Mouse (Mus musculus): ENCODE measurements around the gene Msrb3. TPM values are rescaled to one million over a fixed set of nuclear protein-coding genes. Genes with fewer than 3 reads are reported as not detected.

Msrb3 gene
- polyA plus RNA-seq, 1 experiment from 2014 or later = 17.6 TPM

GRCm38 (mm10) chr10:120908776-120909574 lies 10.1 kb upstream of the Msrb3 start:
- WGBS = 87% methylated on average over 11 of the region's 11 CpGs
- Histone ChIP-seq H3K4me1 (replicated peaks; ENCODE audit: control insufficient read depth, insufficient read depth, low read length) (no peaks in the 10 kb centered on the region), H3K4me2 (ENCODE audit: low read length) (no peak overlapping the region), H3K36me3 (ENCODE audit: control insufficient read depth, insufficient read depth, low read length) (no peaks in the 10 kb centered on the region), H3K4me3 (ENCODE audit: low read depth, low read length) (no peak overlapping the region), H3K9me3 (ENCODE audit: control insufficient read depth, low read length) (peaks cover 5% of the 10 kb centered on the region; the same call in 1 of the 2 replicates), H3K27ac (ENCODE audit: low read depth) (no peak overlapping the region), H3K27me3 (replicated peaks; ENCODE audit: control insufficient read depth, insufficient read depth, low read length) (no peaks in the 10 kb centered on the region), H3K9ac (ENCODE audit: low read length) (no peak overlapping the region)
- ATAC-seq (replicated peaks; ENCODE audit: low FRiP score, low TSS enrichment, low read depth) (no peak), DNase-seq (ENCODE audit: low spot score) (peak; percentile 27)

GRCm38 (mm10) chr10:120904676-120905075 lies 5.8 kb upstream of the Msrb3 start:
- H3K27ac ChIP-seq (ENCODE audit: low read depth) = no peak overlapping the region
- no peak overlapping the region for H3K4me3 ChIP-seq (ENCODE audit: low read depth, low read length)
- peaks cover 5% of the 10 kb centered on the region; the same call in 1 of the 2 replicates for H3K9me3 ChIP-seq (ENCODE audit: control insufficient read depth, low read length)
- no peaks in the 10 kb centered on the region for H3K27me3 ChIP-seq (replicated peaks; ENCODE audit: control insufficient read depth, insufficient read depth, low read length)
- ATAC-seq (replicated peaks; ENCODE audit: low FRiP score, low TSS enrichment, low read depth) (no peak), DNase-seq (ENCODE audit: low spot score) (no peak)
- H3K36me3 ChIP-seq (ENCODE audit: control insufficient read depth, insufficient read depth, low read length) = no peaks in the 10 kb centered on the region
- H3K4me2 ChIP-seq (ENCODE audit: low read length) = no peak overlapping the region
- no peak overlapping the region for H3K9ac ChIP-seq (ENCODE audit: low read length)
- 93% methylated on average over 10 of the region's 10 CpGs for WGBS
- 0 out of 2 replicates have a peak, but pooled peaks cover 10% of the 10 kb centered on the region for H3K4me1 ChIP-seq (replicated peaks; ENCODE audit: control insufficient read depth, insufficient read depth, low read length)

- ATAC-seq (replicated peaks; ENCODE audit: low FRiP score, low TSS enrichment, low read depth) (no peak), DNase-seq (ENCODE audit: low spot score) (peak; percentile 49)
- Histone ChIP-seq H3K4me2 (ENCODE audit: low read length) (no peak overlapping the region), H3K27me3 (replicated peaks; ENCODE audit: control insufficient read depth, insufficient read depth, low read length) (no peaks in the 10 kb centered on the region), H3K4me3 (ENCODE audit: low read depth, low read length) (no peak overlapping the region), H3K9me3 (ENCODE audit: control insufficient read depth, low read length) (peaks cover 5% of the 10 kb centered on the region; the same call in 1 of the 2 replicates), H3K36me3 (ENCODE audit: control insufficient read depth, insufficient read depth, low read length) (no peaks in the 10 kb centered on the region), H3K4me1 (replicated peaks; ENCODE audit: control insufficient read depth, insufficient read depth, low read length) (0 out of 2 replicates have a peak, but pooled peaks cover 10% of the 10 kb centered on the region), H3K27ac (ENCODE audit: low read depth) (no peak overlapping the region), H3K9ac (ENCODE audit: low read length) (no peak overlapping the region)
- 68% methylated on average over 4 of the region's 4 CpGs for WGBS
Observed at GRCm38 (mm10) chr10:120903843-120904468, 5.1 kb upstream of the Msrb3 start.

- no peak for ATAC-seq (replicated peaks; ENCODE audit: low FRiP score, low TSS enrichment, low read depth)
Observed at GRCm38 (mm10) chr10:120901746-120902145, 2.8 kb upstream of the Msrb3 start.

GRCm38 (mm10) chr10:120900096-120900495 lies 1.2 kb upstream of the Msrb3 start:
- ATAC-seq (replicated peaks; ENCODE audit: low FRiP score, low TSS enrichment, low read depth) = no peak
- 37% methylated on average over 13 of the region's 13 CpGs for WGBS

More at GRCm38 (mm10) chr10:120901746-120902145, 2.8 kb upstream of the Msrb3 start:
- Histone ChIP-seq H3K27me3 (replicated peaks; ENCODE audit: control insufficient read depth, insufficient read depth, low read length) (no peaks in the 10 kb centered on the region), H3K4me1 (replicated peaks; ENCODE audit: control insufficient read depth, insufficient read depth, low read length) (peaks cover 15% of the 10 kb centered on the region; the same call in 1 of the 2 replicates), H3K9ac (ENCODE audit: low read length) (no peak overlapping the region), H3K4me3 (ENCODE audit: low read depth, low read length) (no peak overlapping the region), H3K36me3 (ENCODE audit: control insufficient read depth, insufficient read depth, low read length) (no peaks in the 10 kb centered on the region), H3K4me2 (ENCODE audit: low read length) (no peak overlapping the region), H3K9me3 (ENCODE audit: control insufficient read depth, low read length) (peaks cover 5% of the 10 kb centered on the region; the same call in 1 of the 2 replicates), H3K27ac (ENCODE audit: low read depth) (no peak overlapping the region)
- WGBS = 43% methylated on average over 9 of the region's 9 CpGs
- no peak for DNase-seq (ENCODE audit: low spot score)

GRCm38 (mm10) chr10:120898357-120898756 lies 544 bp downstream of the Msrb3 start:
- peak overlapping the region; percentile 66 for H3K4me3 ChIP-seq (ENCODE audit: low read depth, low read length)
- H3K9me3 ChIP-seq (ENCODE audit: control insufficient read depth, low read length) = no peaks in the 10 kb centered on the region
- peak overlapping the region; percentile 79 for H3K4me2 ChIP-seq (ENCODE audit: low read length)
- H3K27ac ChIP-seq (ENCODE audit: low read depth) = peak overlapping the region; percentile 92
- ATAC-seq (replicated peaks; ENCODE audit: low FRiP score, low TSS enrichment, low read depth) = peak; percentile 26
- H3K27me3 ChIP-seq (replicated peaks; ENCODE audit: control insufficient read depth, insufficient read depth, low read length) = no peaks in the 10 kb centered on the region
- H3K36me3 ChIP-seq (ENCODE audit: control insufficient read depth, insufficient read depth, low read length) = no peaks in the 10 kb centered on the region
- no peak for DNase-seq (ENCODE audit: low spot score)
- under 1% methylated on average over 49 of the region's 49 CpGs for WGBS
- peak overlapping the region; percentile 83 for H3K9ac ChIP-seq (ENCODE audit: low read length)
- peaks cover 15% of the 10 kb centered on the region; the same call in 1 of the 2 replicates for H3K4me1 ChIP-seq (replicated peaks; ENCODE audit: control insufficient read depth, insufficient read depth, low read length)

More at GRCm38 (mm10) chr10:120900096-120900495, 1.2 kb upstream of the Msrb3 start:
- H3K36me3 ChIP-seq (ENCODE audit: control insufficient read depth, insufficient read depth, low read length) = no peaks in the 10 kb centered on the region
- H3K27ac ChIP-seq (ENCODE audit: low read depth) = peak overlapping the region; percentile 92
- DNase-seq (ENCODE audit: low spot score) = peak; percentile 64
- H3K4me2 ChIP-seq (ENCODE audit: low read length) = peak overlapping the region; percentile 79
- no peaks in the 10 kb centered on the region for H3K9me3 ChIP-seq (ENCODE audit: control insufficient read depth, low read length)
- no peaks in the 10 kb centered on the region for H3K27me3 ChIP-seq (replicated peaks; ENCODE audit: control insufficient read depth, insufficient read depth, low read length)
- H3K4me3 ChIP-seq (ENCODE audit: low read depth, low read length) = peak overlapping the region; percentile 66
- peak overlapping the region; percentile 83; the same call in 1 of the 2 replicates for H3K9ac ChIP-seq (ENCODE audit: low read length)
- H3K4me1 ChIP-seq (replicated peaks; ENCODE audit: control insufficient read depth, insufficient read depth, low read length) = peaks cover 15% of the 10 kb centered on the region; the same call in 1 of the 2 replicates

- 27% methylated on average over 15 of the region's 15 CpGs for WGBS
- no peaks in the 10 kb centered on the region for H3K27me3 ChIP-seq (replicated peaks; ENCODE audit: control insufficient read depth, insufficient read depth, low read length)
- H3K9me3 ChIP-seq (ENCODE audit: control insufficient read depth, low read length) = no peaks in the 10 kb centered on the region
- H3K9ac ChIP-seq (ENCODE audit: low read length) = no peak overlapping the region
- H3K27ac ChIP-seq (ENCODE audit: low read depth) = no peak overlapping the region
- H3K36me3 ChIP-seq (ENCODE audit: control insufficient read depth, insufficient read depth, low read length) = no peaks in the 10 kb centered on the region
- DNase-seq (ENCODE audit: low spot score) = no peak
- peaks cover 8% of the 10 kb centered on the region; the same call in 1 of the 2 replicates for H3K4me1 ChIP-seq (replicated peaks; ENCODE audit: control insufficient read depth, insufficient read depth, low read length)
- H3K4me2 ChIP-seq (ENCODE audit: low read length) = 0 out of 2 replicates have a peak overlapping the region, but pooled peaks have one; percentile 1
- ATAC-seq (replicated peaks; ENCODE audit: low FRiP score, low TSS enrichment, low read depth) = no peak
- no peak overlapping the region for H3K4me3 ChIP-seq (ENCODE audit: low read depth, low read length)
Observed at GRCm38 (mm10) chr10:120895899-120896289, 3.0 kb downstream of the Msrb3 start.

GRCm38 (mm10) chr10:120894978-120895898 lies 3.7 kb downstream of the Msrb3 start:
- H3K4me2 ChIP-seq (ENCODE audit: low read length) = no peak overlapping the region
- no peak for ATAC-seq (replicated peaks; ENCODE audit: low FRiP score, low TSS enrichment, low read depth)
- no peak for DNase-seq (ENCODE audit: low spot score)
- H3K9ac ChIP-seq (ENCODE audit: low read length) = no peak overlapping the region
- no peak overlapping the region for H3K4me3 ChIP-seq (ENCODE audit: low read depth, low read length)
- 80% methylated on average over 15 of the region's 15 CpGs for whole genome bisulfite sequencing
- H3K27ac ChIP-seq (ENCODE audit: low read depth) = no peak overlapping the region
- no peaks in the 10 kb centered on the region for H3K27me3 ChIP-seq (replicated peaks; ENCODE audit: control insufficient read depth, insufficient read depth, low read length)
- H3K4me1 ChIP-seq (replicated peaks; ENCODE audit: control insufficient read depth, insufficient read depth, low read length) = peaks cover 5% of the 10 kb centered on the region; the same call in 1 of the 2 replicates
- no peaks in the 10 kb centered on the region for H3K36me3 ChIP-seq (ENCODE audit: control insufficient read depth, insufficient read depth, low read length)
- H3K9me3 ChIP-seq (ENCODE audit: control insufficient read depth, low read length) = no peaks in the 10 kb centered on the region
